Mouse (Mus musculus): ENCODE measurements around the gene Col6a6. TPM values are rescaled to one million over a fixed set of nuclear protein-coding genes. Genes with fewer than 3 reads are reported as not detected.

Col6a6 gene
- polyA plus RNA-seq, 1 experiment from 2014 or later: 1.9 TPM

Other genes starting within 250 kb of the Col6a6 start
- gene Pik3r4, start 185.2 kb downstream of the Col6a6 start, polyA plus RNA-seq (2014; fragmentation: Nextera tagmentation; extraction: Ambion mirVana): 24.9 and 26.5 TPM in 2 replicates
- gene Col6a5, start 132.5 kb upstream of the Col6a6 start, polyA plus RNA-seq (2014; fragmentation: Nextera tagmentation; extraction: Ambion mirVana): 0.95 and 1.1 TPM in 2 replicates

Measured in stomach, embryonic 14.5 days (tissue).